Mouse (Mus musculus): ENCODE measurements at regions not wholly inside any gene's neighbourhood (a gene's known extent, or its start where the extent isn't known, plus 50 kb on each side); places are given as distances from the start of the nearest gene placed in this dataset.

DNA sequence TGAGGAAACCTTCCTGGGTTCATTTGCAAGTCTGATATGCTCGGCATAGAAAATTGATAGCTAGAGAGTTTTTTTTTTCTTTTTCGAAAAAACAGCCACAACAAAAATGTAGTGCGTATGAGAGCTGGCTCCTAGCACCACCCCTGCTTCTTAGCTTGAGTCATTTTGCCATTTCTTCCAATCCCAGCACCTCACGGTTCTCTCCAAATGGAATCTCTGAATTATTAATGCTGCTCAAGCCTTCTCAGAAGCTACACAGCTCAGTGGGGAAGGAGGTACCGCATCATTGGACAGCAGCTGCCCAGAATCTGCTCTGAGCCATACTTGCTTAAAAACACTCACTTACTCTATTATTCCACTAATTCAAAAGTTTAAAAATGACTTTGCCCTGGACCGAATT is 393.6 kb downstream of the Plekhb2 start:
- TF ChIP-seq CTCF (IDR thresholded peaks at IDR 0.05; ENCODE audit: control insufficient read depth, insufficient read depth, insufficient read length) (no peak), USF1 (IDR thresholded peaks at IDR 0.05; ENCODE audit: low read depth) (no peak), CEBPB (IDR thresholded peaks at IDR 0.05; ENCODE audit: low read depth) (no peak), MYOG (IDR thresholded peaks at IDR 0.05; ENCODE audit: control insufficient read depth, extremely low read depth, insufficient read length) (no peak), MAX (IDR thresholded peaks at IDR 0.05) (no peak), MYOD1 (IDR thresholded peaks at IDR 0.05; ENCODE audit: control insufficient read depth, insufficient read length, low read depth) (no peak), FOSL1 (IDR thresholded peaks at IDR 0.05; ENCODE audit: insufficient read depth, low read length, poor library complexity, severe bottlenecking) (no peak)

All from C2C12 (cell line).